Mouse (Mus musculus) adrenal gland, postnatal 36 days (tissue): ENCODE measurements around the gene Slfn14. TPM values are rescaled to one million over a fixed set of nuclear protein-coding genes. Genes with fewer than 3 reads are reported as not detected.
A peak's percentile ranks its signal among the peaks of the same experiment; 100 is the strongest.
"Not testable (repeated sequence)": the region's sequence is repeated elsewhere in the genome, so short reads cannot be mapped to it uniquely, and the experiment has no call there.

Experiments used
- DNase-seq, 2 experiments: peaks; one replicate each; pipeline ENCODE4 v3.0.0; 2021; ENCODE audit warnings: mixed read lengths in 1 of 2
- long read RNA-seq, 2 experiments: library from polyadenylated mRNA; stranded (forward); transcript quantifications; one replicate each; pipeline ENCODE4 v2.0.0; 2021; ENCODE audit warnings: borderline sequencing depth in 2 of 2
- total RNA-seq, 2 experiments: library from RNA; stranded (reverse); gene quantifications; 2 replicates each; pipeline ENCODE4 v1.2.3; 2021

Gene Slfn14
- total RNA-seq, result not detected
- long read RNA-seq, experiment 1, result 0 reads
- long read RNA-seq, experiment 2, result 0 reads

DNA sequence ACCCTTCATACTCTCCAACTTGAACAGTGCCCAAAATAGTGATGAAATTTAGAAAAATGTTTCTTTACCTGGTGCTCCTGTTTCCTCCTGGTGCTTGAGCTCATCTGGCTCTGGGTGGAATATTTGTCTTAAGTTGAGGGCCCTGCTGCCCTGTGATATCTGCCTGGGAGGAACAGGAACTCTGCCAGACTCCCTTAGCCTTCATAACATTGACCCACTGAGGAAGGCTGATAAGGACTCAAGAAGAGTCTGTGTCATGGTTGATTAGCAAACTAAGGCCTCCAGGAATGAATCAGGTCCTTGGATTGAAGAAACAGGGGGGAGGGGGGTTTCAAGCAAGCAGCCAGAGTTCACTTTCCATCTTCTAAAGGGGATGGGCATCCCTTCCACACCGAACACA is at the start of gene Slfn14:
TSS of gene Slfn14 (minus strand) at position 161 of the 400 bp plus-strand sequence.
- no peak for DNase-seq

DNA sequence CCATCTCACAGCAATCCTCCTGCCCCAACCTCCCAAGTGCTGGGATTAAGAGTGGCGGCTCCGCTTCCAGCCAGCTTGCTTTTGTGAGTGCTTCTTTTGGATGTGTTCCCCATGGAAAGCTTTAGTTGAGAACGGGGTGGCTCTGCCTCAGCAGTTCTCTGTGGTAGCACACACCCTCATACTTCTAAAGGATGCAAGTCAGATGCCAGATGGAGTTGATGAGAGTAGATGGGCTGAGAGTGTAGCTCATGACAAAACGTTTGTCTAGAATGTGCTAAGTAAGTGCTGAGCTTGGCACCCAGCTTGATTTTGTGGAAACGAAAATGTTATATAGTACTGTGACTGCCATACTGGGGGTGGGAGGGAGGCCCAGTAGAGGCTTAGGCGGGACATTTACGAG is 49.3 kb upstream of the Slfn14 start:
- DNase-seq, result no peak

- peak; percentile 54 to 65 for DNase-seq
Observed at GRCm38 (mm10) chr11:83327427-83327826, 40.9 kb upstream of the Slfn14 start.

GRCm38 (mm10) chr11:83326692-83327091 is 40.2 kb upstream of the Slfn14 start:
- not testable (repeated sequence) for DNase-seq

GRCm38 (mm10) chr11:83319048-83319447 is 32.5 kb upstream of the Slfn14 start:
- no peak for DNase-seq

GRCm38 (mm10) chr11:83312471-83312870 is 25.9 kb upstream of the Slfn14 start:
- no peak for DNase-seq

GRCm38 (mm10) chr11:83306700-83307253 is 20.3 kb upstream of the Slfn14 start:
- no peak for DNase-seq

- no peak for DNase-seq
Observed at GRCm38 (mm10) chr11:83304485-83304884, 18.0 kb upstream of the Slfn14 start.

GRCm38 (mm10) chr11:83303751-83304150 is 17.2 kb upstream of the Slfn14 start:
- DNase-seq, result no peak

GRCm38 (mm10) chr11:83302526-83303251 is 16.2 kb upstream of the Slfn14 start, which contains the start of gene Pex12:
TSS of gene Pex12 (minus strand) at chr11:83302586.
- DNase-seq, result peak; percentile 94 to 95

DNA sequence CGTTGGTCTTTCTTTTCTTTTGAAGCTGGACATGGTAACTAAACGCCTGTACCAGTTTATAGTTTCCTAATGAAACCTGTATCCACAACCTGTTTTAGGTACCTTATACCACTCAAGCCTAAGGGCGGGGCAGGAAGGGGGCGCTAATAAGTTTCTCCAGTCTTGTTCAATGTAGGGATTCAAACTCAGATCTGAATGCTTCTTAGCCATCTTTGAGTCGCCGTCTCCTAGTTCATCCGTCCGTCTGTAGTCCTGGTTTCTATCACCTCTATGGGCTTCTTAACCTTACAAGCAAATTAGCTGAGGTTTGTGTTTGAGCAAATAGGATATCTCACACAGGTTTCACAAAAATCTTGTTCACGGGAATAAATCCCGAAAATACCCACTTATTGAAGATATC is 15.6 kb upstream of the Slfn14 start:
- DNase-seq, result no peak

- no peak for DNase-seq
Observed at GRCm38 (mm10) chr11:83301431-83301831, 14.9 kb upstream of the Slfn14 start.

GRCm38 (mm10) chr11:83299724-83300123 is 13.2 kb upstream of the Slfn14 start:
- DNase-seq, result no peak

DNA sequence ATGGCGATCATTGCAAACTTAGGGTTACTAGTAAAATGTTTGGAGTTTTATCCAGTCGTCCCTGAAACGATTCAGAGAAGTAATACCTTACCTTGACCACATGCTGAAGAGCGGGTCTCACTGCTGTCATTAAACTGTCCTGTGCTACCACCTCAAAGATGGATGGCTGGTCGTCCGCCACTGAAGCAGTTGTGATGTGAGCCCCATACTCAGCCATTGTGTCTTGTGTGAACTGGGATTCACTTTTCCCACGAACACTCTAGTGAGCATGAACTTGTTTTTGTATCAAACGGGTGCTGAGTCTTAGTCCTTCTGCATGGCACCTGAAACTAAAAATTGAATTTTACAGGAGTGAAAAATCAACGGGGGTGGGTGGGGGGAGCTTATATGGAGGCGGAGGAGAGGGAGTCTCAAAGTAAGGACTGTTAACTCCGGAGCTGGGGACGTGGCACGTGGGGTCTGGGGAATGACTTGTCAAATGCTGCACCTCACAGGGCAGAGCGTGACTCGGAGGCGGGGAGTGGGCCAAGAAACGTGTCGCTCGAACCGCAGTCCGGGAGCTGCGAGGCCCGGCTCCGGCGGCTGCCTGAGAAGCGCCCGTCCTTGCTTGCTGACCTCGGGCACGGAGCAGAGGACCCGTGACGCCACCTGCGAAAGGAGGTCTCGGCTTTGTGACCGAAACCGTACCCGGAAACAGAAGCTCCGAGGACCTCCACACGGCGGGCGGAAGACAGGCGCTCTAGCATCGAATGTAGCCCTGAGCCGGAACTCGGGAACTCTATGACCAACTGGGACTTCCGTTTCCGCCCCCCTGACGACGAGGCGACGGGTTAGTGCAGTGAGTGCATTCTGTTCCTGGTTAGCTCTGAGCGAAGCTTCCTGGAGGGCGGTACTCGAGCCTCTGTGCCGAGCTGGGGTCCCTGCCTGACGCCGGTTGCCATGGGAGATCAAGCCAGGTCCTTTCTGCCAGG is 12.0 kb upstream of the Slfn14 start, which contains the start of gene Ap2b1:
TSS of gene Ap2b1 (plus strand) at position 800 of the 971 bp plus-strand sequence.
- DNase-seq, result peak; percentile 94 to 95

DNA sequence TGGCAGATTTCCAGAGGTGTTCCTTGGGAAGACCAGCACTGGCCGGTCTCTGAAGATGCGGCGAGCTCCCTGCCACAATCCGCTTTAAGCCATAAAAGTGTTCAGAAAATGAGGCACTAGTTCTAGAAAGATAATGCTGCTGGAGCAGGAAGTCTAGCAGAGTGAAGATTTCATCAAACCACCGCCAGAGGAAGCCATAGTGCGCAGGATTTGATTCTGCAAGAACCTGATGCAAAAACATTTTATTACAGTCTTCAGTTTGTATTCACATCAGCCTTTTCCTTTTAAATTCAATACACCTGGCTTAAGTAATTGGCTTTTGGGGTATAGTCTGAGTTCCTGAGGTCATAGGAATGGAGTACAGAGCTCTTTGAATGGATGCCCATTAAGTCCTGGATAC is 11.3 kb upstream of the Slfn14 start:
- DNase-seq, result no peak

DNA sequence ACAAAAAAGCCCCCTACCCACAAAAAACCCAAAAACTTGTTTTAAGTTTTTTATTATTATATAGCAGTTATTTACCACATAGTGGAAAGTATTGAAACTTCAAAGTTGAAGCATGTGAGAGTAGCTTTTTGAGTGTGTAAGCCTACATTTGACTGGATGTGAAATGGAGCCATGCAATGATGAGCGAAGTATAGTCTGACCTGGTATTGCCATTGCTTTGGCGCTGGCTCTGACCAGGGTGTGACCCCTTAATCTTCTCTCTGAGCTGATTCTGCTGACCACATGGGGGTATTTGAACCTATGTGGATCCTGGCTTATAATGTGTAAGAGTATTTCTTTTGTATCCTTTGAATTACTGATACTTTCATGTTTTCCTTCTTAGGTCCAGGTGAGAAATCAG is 7.6 kb upstream of the Slfn14 start:
- DNase-seq, result no peak

- no peak for DNase-seq
Observed at GRCm38 (mm10) chr11:83293182-83293581, 6.7 kb upstream of the Slfn14 start.

DNA sequence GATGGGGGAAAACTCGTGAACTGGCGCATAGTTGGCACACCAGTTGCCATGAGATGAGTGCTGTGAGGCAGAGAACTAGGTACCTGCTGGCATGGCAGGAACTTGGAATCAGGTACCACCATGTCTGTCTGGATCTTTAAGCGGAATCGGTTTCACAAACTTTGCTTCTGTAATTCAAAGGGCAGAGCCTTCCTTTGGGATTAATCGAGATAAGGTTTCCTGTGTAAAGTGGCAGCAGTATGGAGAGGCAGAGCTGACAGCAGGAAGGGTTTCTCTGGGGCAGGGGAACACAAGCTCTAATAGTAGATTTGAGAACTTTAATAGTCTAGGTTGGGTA is 5.7 kb upstream of the Slfn14 start:
- DNase-seq, result no peak

DNA sequence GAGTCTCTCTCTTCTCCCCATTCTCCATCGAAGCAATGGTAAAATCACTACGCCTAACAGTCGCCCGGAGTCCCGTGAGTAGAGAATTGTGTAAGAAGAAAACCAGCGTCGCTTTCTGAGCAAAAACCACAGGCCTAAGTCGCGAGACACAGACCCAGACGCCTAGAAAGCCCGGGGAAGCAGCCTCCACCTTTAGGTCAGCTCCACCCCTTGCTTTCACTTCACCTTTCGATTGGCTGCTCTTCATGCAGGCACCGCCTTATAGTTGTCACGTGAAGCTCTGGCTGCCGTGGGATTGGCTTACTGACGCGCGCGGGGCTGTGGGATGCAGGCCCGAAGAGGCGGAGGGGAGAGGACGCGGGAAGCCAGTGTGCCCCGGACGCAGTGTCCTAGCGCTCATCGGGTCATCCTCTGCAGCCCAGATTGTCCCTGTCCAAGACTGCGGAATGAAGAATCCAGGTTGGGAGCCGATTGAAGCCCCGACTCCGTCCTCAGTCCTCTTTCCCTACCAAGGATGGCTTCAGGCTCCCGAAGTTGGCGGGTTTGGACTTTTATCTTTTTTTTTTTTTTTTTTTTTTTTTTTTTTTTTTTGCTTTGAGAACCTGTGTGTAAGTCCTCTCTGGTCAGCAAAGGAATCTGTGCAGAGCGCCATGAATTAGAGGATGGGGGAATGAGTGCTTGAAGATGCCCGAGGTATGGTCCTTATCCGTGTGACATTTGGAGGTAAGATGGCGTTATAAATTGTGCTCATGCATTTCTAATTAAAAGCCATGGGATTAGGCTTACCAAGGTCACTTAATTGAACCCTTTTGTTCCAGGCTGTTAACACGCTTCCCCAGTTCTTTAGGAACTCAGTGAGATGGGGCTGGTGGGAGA is 5.1 kb upstream of the Slfn14 start:
- DNase-seq, result peak; percentile 96 to 97

DNA sequence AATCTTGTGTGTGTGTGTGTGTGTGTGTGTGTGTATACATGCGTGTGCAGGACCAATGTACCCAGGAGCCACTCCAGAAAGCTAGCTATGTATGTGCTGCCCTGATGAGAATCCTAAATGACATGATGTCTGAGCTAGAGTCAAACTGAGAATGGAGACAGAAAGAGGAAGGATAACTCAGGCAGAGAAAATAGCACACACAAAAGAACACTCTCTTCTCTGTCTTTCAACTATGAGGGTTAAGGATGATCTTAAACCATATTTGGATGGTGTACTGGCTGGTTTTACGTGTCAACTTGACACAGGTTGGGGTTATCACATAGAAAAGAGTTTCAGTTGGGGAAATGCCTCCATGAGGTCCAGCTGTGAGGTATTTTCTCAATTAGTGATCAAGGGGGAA is 3.1 kb upstream of the Slfn14 start:
- no peak for DNase-seq

DNA sequence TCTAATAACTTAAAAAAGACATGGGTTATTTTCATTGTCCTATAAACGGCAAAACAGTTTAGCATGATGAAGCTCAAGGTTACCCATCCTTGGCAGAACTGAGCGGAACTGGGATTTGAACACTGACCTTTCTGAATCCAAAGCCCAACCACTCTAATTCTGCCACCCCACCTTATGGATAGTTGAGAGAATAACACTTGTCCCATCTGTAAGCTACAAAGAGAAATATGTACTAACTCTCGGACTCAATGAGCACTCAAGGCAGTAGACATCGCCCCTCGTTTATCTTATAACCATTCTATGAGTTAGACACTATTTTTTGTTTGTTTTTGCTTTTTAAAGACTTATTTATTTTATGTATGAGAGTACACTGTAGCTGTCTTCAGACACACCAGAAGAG is 2.5 kb upstream of the Slfn14 start:
- no peak for DNase-seq

DNA sequence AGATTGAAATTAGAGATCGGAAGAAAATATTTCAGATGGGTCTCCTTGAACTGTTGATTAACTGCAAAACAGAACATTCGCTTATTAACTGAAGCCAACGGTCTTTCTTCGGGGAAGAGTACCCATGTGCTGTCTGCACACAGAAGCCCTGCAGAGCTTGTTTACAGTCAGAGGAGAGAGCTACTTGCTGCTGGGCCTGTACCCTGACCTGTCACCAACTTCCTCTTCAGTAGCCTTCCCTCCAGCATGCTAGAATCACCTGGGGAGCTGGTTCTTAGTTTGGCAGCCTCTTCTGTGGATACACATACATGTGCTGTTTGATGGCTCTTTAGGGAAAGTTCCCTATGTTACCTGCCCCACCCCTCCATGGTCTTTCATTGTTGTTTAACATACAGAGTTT is 899 bp downstream of the Slfn14 start:
- DNase-seq, result no peak
